Mouse (Mus musculus) small intestine, adult 2 months (tissue): ENCODE measurements around the gene Bcl9.

ENCODE experiments used
- CTCF ChIP-seq: fragments of 200-500 bp; IDR thresholded peaks from 2 replicates; pipeline ENCODE4 v1.5.1; 2012; ENCODE audit warnings: low read depth, mild to moderate bottlenecking, control low read depth, inconsistent platforms, low read length, moderate library complexity, mixed read lengths; ENCODE audit not compliant: insufficient replicate concordance, insufficient read length; ENCODE audit errors: extremely low read depth
- POLR2A ChIP-seq: fragments of 200-500 bp; IDR thresholded peaks from 2 replicates; pipeline ENCODE4 v1.6.1; 2012; ENCODE audit warnings: low read depth, mild to moderate bottlenecking, control low read depth, inconsistent platforms, low read length, moderate library complexity

DNA sequence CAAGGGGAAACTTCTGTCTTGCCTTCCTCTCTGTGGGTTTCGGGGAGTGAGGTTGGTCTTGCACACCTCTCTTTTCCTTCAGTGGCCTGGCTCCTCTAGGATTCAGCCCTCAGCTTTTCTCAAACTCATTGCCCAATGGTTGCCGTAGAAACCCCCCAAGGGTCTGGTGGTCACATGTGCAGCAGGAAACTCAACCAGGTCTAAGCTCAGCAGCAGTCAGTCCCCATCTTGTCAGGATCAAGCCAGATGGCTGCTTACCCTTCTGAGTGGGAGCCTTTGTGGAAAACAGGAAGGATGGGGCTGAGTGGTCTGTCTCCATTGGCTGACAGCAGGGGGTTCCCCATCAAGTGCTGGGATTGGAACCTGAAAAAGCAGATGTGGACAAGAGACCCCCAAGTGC is 15.7 kb upstream of the Bcl9 start:
- TF ChIP-seq CTCF (no peak), POLR2A (no peak)
